Mouse (Mus musculus) hematopoietic stem cell, adult 5-6 weeks (primary cell): Measurements from ENCODE around the gene Pram1. TPM values are rescaled to one million over a fixed set of nuclear protein-coding genes. Genes with fewer than 3 reads are reported as not detected.
"Not testable (repeated sequence)": the region's sequence is repeated elsewhere in the genome, so short reads cannot be mapped to it uniquely, and the experiment has no call there.

Experiments
- ATAC-seq, 2 experiments: fragments of 125-278 bp in 1 of 2; replicated peaks in 1 of 2; 2 replicates each; pipeline ENCODE4 v1.8.0; 2016 to 2017; ENCODE audit warnings: inconsistent platforms in 2 of 2, mild to moderate bottlenecking in 2 of 2, moderate number of reproducible peaks in 2 of 2, low read depth in 1 of 2, moderate TSS enrichment in 1 of 2; ENCODE audit not compliant: low FRiP score in 2 of 2, poor library complexity in 2 of 2, severe bottlenecking in 2 of 2, insufficient read depth in 1 of 2, low TSS enrichment in 1 of 2
- total RNA-seq: library from RNA; stranded (forward); fragments of 172-1452, 232-1000 nt; gene quantifications from 2 replicates; pipeline ENCODE4 v1.2.3, GENCODE M21; 2017

The Pram1 gene
- 2.7 and 3.0 TPM in 2 replicates for total RNA-seq

GRCm38 (mm10) chr17:33637516-33638276 lies at the start of gene Pram1:
Gene Pram1 (plus strand): TSS chr17:33638056.
- peak; percentile 67 to 76 for ATAC-seq

GRCm38 (mm10) chr17:33597271-33597670 lies 40.6 kb upstream of the Pram1 start:
- ATAC-seq = no peak

GRCm38 (mm10) chr17:33598506-33598905 lies 39.4 kb upstream of the Pram1 start:
- ATAC-seq = no peak

DNA sequence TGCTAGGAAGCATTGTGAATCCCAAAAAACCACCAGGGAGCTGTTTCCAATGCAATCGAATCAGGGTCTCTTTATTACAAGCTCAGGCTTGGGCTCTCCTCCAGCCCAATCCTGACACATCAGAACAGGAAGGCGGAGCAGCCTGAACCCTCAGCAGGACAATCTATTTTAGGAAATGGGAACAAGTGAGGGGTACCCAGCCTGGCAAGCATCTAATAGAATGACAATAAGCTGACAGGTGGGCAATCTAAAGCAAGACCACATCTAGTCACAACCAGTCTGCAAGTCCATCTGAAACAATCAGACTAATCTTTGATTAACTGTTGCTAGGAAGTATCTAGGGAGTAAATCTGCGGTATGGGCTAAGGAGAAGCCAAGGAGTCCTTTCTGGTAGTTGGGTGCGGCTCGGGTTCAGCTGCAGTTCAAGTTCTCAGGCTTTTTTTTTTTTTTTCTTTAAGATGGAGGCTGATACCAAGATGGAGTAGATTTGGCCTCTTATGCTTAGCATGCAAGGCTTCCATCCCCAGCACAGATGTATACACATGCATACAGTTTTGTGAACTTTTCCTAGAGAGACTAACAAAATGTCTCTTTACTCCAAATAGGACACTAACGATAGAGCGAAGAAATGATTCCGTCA lies 37.9 kb upstream of the Pram1 start:
- ATAC-seq = no peak

DNA sequence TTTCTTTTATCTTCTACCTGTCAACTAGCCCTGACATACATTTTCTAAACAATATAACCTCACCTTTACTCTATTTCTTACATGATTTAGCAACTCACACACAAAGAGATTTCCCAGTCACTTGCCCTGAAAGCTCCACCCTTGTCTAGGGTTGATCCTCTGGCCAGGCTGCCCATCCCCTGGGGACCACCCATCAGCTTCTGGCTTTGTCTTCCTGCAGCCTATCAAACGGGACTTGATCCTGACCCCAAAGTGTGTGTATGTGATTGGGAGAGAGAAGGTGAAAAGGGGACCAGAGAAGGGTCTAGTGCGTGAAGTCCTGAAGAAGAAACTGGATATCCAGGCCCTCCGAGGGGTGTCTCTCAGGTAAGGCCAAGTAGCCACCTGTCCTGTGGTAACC lies 37.0 kb upstream of the Pram1 start:
- ATAC-seq = no peak

DNA sequence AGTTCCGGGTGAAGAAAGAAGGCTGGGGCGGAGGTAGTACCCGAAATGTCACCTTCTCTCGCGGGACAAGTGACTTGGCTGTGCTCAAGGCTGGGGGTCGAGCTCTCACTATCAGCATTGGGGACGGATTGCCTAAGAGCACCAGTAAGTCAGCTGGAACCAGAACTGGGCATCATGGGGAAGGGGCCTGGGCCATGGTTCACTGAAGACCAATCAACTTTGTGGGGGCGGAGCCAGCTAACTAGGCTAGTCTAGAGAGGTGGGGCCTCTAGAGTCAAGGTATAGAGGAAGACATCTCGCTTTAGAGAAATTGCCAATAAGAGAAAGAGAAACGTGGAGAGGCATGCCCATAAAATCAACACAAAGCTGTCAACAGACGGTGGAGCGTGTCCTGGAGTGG lies 35.9 kb upstream of the Pram1 start:
- ATAC-seq = no peak

- ATAC-seq = no peak
Observed at GRCm38 (mm10) chr17:33607273-33607672, 30.6 kb upstream of the Pram1 start.

DNA sequence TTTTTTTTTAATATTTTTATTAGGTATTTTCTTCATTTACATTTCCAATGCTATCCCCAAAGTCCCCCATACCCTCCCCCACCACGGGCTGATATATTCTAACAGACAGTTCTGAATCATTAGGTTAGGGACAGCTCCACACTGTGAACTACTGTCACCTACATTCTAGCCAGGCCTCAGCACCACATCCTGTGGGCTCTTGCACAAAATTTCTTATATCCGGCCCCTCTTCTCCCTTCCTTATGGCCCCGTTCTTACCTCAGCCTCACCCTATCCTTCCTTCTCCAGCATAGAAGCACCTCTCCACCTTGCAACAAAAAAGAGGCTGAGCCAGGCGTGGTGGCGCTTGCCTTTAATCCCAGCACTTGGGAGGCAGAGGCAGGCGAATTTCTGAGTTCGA lies 27.3 kb upstream of the Pram1 start:
- peak in 1 of 2 experiments; percentile 60; a peak in 1 of 4 replicates for ATAC-seq

GRCm38 (mm10) chr17:33613726-33614125 lies 24.1 kb upstream of the Pram1 start:
- not testable (repeated sequence) for ATAC-seq

GRCm38 (mm10) chr17:33627281-33627680 lies 10.6 kb upstream of the Pram1 start:
- no peak for ATAC-seq

- ATAC-seq = peak; percentile 93 to 97
Observed at GRCm38 (mm10) chr17:33628621-33629486, 9.0 kb upstream of the Pram1 start, which contains the start of gene Zfp414. Gene Zfp414 (plus strand): TSS chr17:33629090.

GRCm38 (mm10) chr17:33629487-33630125 lies 8.2 kb upstream of the Pram1 start:
- 0 out of 4 replicates have a peak, but pooled peaks of 1 of the 2 experiments have one; percentile 9 for ATAC-seq

DNA sequence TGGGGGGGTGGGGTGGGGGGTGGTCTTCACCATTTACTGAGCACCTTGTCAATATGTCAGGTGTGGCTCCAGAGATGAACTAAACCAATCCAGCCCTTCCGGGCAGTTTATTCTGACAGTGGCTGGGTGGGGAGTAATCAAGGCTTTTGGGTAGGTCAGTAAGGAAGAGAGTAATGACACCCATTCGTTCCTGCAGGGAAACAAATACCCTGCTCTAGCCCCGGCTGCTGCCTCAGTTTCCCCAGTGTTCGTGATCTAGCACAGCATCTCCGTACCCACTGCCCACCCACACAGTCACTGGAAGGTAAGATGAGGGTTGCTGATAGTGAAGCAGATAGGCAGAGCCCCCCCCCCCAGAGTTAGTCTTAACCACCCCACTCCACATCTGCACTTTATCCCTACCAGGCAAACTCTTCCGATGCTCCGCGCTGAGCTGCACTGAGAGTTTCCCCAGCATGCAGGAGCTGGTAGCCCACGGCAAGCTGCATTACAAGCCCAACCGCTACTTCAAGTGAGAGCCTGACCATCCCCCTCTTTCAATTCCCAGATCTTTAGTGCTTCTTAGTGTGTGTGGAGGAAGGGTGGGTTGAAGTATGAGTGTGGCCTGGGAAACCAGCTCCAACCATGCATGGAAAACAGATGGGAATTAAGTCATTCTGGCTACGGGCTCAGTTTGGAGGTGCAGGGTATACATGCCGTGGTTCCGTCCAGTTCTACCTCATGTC lies 7.5 kb upstream of the Pram1 start:
- ATAC-seq = no peak

- ATAC-seq = no peak
Observed at GRCm38 (mm10) chr17:33631236-33631635, 6.6 kb upstream of the Pram1 start.

- no peak for ATAC-seq
Observed at GRCm38 (mm10) chr17:33631796-33632195, 6.1 kb upstream of the Pram1 start.

- no peak for ATAC-seq
Observed at GRCm38 (mm10) chr17:33637038-33637437, 818 bp upstream of the Pram1 start.

- ATAC-seq = peak in 1 of 2 experiments; percentile 29; a peak in 1 of 4 replicates
Observed at GRCm38 (mm10) chr17:33639743-33640142, 1.9 kb downstream of the Pram1 start.
